Mouse (Mus musculus): ENCODE results near the gene Sdc3.

GRCm38 (mm10) chr4:130804292-130804691 is 12.0 kb downstream of the Sdc3 start:
- TF ChIP-seq CTCF (IDR thresholded peaks at IDR 0.05; ENCODE audit: control insufficient read depth, insufficient read depth, low read length) (no peak), POLR2A (IDR thresholded peaks at IDR 0.05; ENCODE audit: borderline replicate concordance, control insufficient read depth, low read depth, low read length) (no peak)

Data from bone marrow, adult 2 months (tissue).